Mouse (Mus musculus) liver, adult 2 months (tissue): ENCODE measurements around the gene Agtpbp1. TPM values are rescaled to one million over a fixed set of nuclear protein-coding genes. Genes with fewer than 3 reads are reported as not detected.

Source experiments
- DNase-seq: peaks from one replicate; pipeline ENCODE4 v3.0.0-alpha.2; 2011; ENCODE audit warnings: low read depth, low spot score; ENCODE audit errors: extremely low read depth
- H3K27ac ChIP-seq: fragments of 200-500 bp; replicated peaks from 2 replicates; pipeline ENCODE4 v1.5.1; 2012; ENCODE audit warnings: low read depth, mild to moderate bottlenecking, control low read depth, inconsistent platforms, low read length; ENCODE audit not compliant: insufficient read depth
- H3K27me3 ChIP-seq: fragments of 200-500 bp; 2 replicates; pipeline ENCODE4 v1.6.1; 2012; ENCODE audit warnings: mild to moderate bottlenecking, moderate library complexity, low read length, inconsistent platforms; ENCODE audit not compliant: control insufficient read depth, insufficient read depth
- H3K36me3 ChIP-seq: fragments of 200-500 bp; 2 replicates; pipeline ENCODE4 v1.6.1; 2012; ENCODE audit warnings: low read length, inconsistent platforms; ENCODE audit not compliant: control insufficient read depth, insufficient read depth
- H3K4me1 ChIP-seq: fragments of 200-500 bp; 2 replicates; pipeline ENCODE4 v1.6.1; 2011; ENCODE audit warnings: low read length; ENCODE audit not compliant: control insufficient read depth, insufficient read depth
- H3K4me3 ChIP-seq: fragments of 200-500 bp; 2 replicates; pipeline ENCODE4 v1.5.1; 2011; ENCODE audit warnings: low read depth, mild to moderate bottlenecking, control low read depth, low read length, moderate library complexity; ENCODE audit not compliant: insufficient read depth
- H3K79me2 ChIP-seq: fragments of 200-500 bp; 2 replicates; pipeline ENCODE4 v1.6.1; 2012; ENCODE audit warnings: inconsistent platforms, mild to moderate bottlenecking, low read length, moderate library complexity; ENCODE audit not compliant: control insufficient read depth, insufficient read depth
- H3K9ac ChIP-seq: fragments of 200-500 bp; 2 replicates; pipeline ENCODE4 v1.6.1; 2012; ENCODE audit warnings: low read depth, mild to moderate bottlenecking, control low read depth, inconsistent platforms, low read length
- CTCF ChIP-seq: fragments of 200-500 bp; IDR thresholded peaks from 2 replicates; pipeline ENCODE4 v1.5.1; 2011; ENCODE audit warnings: low read depth, low read length, control low read depth
- POLR2A ChIP-seq: fragments of 200-500 bp; IDR thresholded peaks from 2 replicates; pipeline ENCODE4 v1.6.1; 2011; ENCODE audit warnings: low read length, control low read depth; ENCODE audit not compliant: insufficient read depth; ENCODE audit errors: extremely low read depth
- whole genome bisulfite sequencing: fragments of 180-500 bp; shearing (Covaris S2); methylation state at CpG from one replicate; pipeline ENCODE4 v1.1.7; 2018; 5-methylcytosine and 5-hydroxymethylcytosine counted together
- polyA plus RNA-seq: library from polyadenylated mRNA; depleted of rRNA; stranded (reverse); fragments of >200 nt; gene quantifications from 2 replicates; pipeline ENCODE4 v1.2.3, GENCODE M21; 2012; rRNA removed
- total RNA-seq: library from RNA; depleted of rRNA; stranded (reverse); fragments of >200 nt; gene quantifications from 2 replicates; pipeline ENCODE4 v1.2.3, GENCODE M21; 2014; rRNA removed

Gene Agtpbp1
- total and polyA plus RNA-seq, 2 experiments: 1.9 to 10.0 TPM

- Histone ChIP-seq H3K27me3 (no peaks in the 10 kb centered on the region), H3K4me1 (peaks cover 4% of the 10 kb centered on the region; the same call in 1 of the 2 replicates), H3K27ac (0 out of 2 replicates have a peak overlapping the region, but pooled peaks have one; percentile 6), H3K36me3 (no peaks in the 10 kb centered on the region), H3K79me2 (no peaks in the 10 kb centered on the region), H3K4me3 (no peak overlapping the region), H3K9ac (no peak overlapping the region)
- no peak for TF ChIP-seq CTCF
- 24% methylated on average over 6 of the region's 6 CpGs for WGBS
- peak; percentile 100 for DNase-seq
Measured at GRCm38 (mm10) chr13:59407182-59407581, 177.8 kb downstream of the Agtpbp1 start.

- WGBS: 88% methylated on average over 14 of the region's 14 CpGs
- H3K4me3 ChIP-seq: no peak overlapping the region
- DNase-seq: no peak
Measured at GRCm38 (mm10) chr13:59402026-59402775, 182.8 kb downstream of the Agtpbp1 start.

GRCm38 (mm10) chr13:59397571-59397970 lies 187.5 kb downstream of the Agtpbp1 start:
- Histone ChIP-seq H3K36me3 (no peaks in the 10 kb centered on the region), H3K4me1 (no peaks in the 10 kb centered on the region), H3K4me3 (no peak overlapping the region), H3K27ac (no peak overlapping the region), H3K79me2 (no peaks in the 10 kb centered on the region), H3K9ac (no peak overlapping the region), H3K27me3 (no peaks in the 10 kb centered on the region)
- TF ChIP-seq POLR2A (no peak), CTCF (peak; percentile 57)
- WGBS: 38% methylated on average over 3 of the region's 3 CpGs
- no peak for DNase-seq

More at GRCm38 (mm10) chr13:59402026-59402775, 182.8 kb downstream of the Agtpbp1 start:
- no peaks in the 10 kb centered on the region for H3K36me3 ChIP-seq
- peaks cover 2% of the 10 kb centered on the region; the same call in 1 of the 2 replicates for H3K4me1 ChIP-seq
- no peak overlapping the region for H3K27ac ChIP-seq
- H3K79me2 ChIP-seq: no peaks in the 10 kb centered on the region
- TF ChIP-seq CTCF (no peak), POLR2A (no peak)
- no peak overlapping the region for H3K9ac ChIP-seq
- no peaks in the 10 kb centered on the region for H3K27me3 ChIP-seq

Other genes starting within 250 kb of the Agtpbp1 start
- 27.7 and 32.3 TPM in 2 replicates for gene Naa35, start within 50 bp of the Agtpbp1 start, total RNA-seq
- gene Naa35, start within 50 bp of the Agtpbp1 start, polyA plus RNA-seq: 21.8 and 29.1 TPM in 2 replicates
- gene Golm1, start 90.6 kb upstream of the Agtpbp1 start, total RNA-seq: 3.3 and 3.6 TPM in 2 replicates
- gene Golm1, start 90.6 kb upstream of the Agtpbp1 start, polyA plus RNA-seq: 1.1 and 1.2 TPM in 2 replicates
- not detected in 2 replicates for gene 4921517D22Rik, start 108.9 kb upstream of the Agtpbp1 start, total RNA-seq
- not detected in 2 replicates for gene 4921517D22Rik, start 108.9 kb upstream of the Agtpbp1 start, polyA plus RNA-seq
- not detected in 2 replicates for gene Spata31d1a, start 125.1 kb upstream of the Agtpbp1 start, total RNA-seq
- not detected in 2 replicates for gene Spata31d1a, start 125.1 kb upstream of the Agtpbp1 start, polyA plus RNA-seq
- not detected in 2 replicates for gene Spata31d1b, start 127.1 kb upstream of the Agtpbp1 start, total RNA-seq
- gene Spata31d1b, start 127.1 kb upstream of the Agtpbp1 start, polyA plus RNA-seq: not detected in 2 replicates
- not detected in 2 replicates for gene Spata31d1d, start 146.5 kb upstream of the Agtpbp1 start, total RNA-seq
- gene Spata31d1d, start 146.5 kb upstream of the Agtpbp1 start, polyA plus RNA-seq: not detected in 2 replicates
- gene 1700014D04Rik, start 161.5 kb upstream of the Agtpbp1 start, total RNA-seq: not detected in 2 replicates
- gene 1700014D04Rik, start 161.5 kb upstream of the Agtpbp1 start, polyA plus RNA-seq: not detected in 2 replicates
- gene Isca1, start 184.6 kb upstream of the Agtpbp1 start, total RNA-seq: 32.4 and 38.9 TPM in 2 replicates
- 52.8 and 56.9 TPM in 2 replicates for gene Isca1, start 184.6 kb upstream of the Agtpbp1 start, polyA plus RNA-seq
- gene Gm49354, start 197.0 kb upstream of the Agtpbp1 start, total RNA-seq: not detected in 2 replicates
- gene Gm49354, start 197.0 kb upstream of the Agtpbp1 start, polyA plus RNA-seq: not detected in 2 replicates
- 54.2 and 56.9 TPM in 2 replicates for gene Tut7, start 237.9 kb upstream of the Agtpbp1 start, total RNA-seq
- 15.7 and 17.7 TPM in 2 replicates for gene Tut7, start 237.9 kb upstream of the Agtpbp1 start, polyA plus RNA-seq